Mouse (Mus musculus) embryo, embryonic 9.5 days (tissue): ENCODE measurements at regions not wholly inside any gene's neighbourhood (a gene's known extent, or its start where the extent isn't known, plus 50 kb on each side); places are given as distances from the start of the nearest gene placed in this dataset.
A peak's percentile ranks its signal among the peaks of the same experiment; 100 is the strongest.

ENCODE experiments used
- DNase-seq: peaks from one replicate; pipeline ENCODE4 v3.0.0-alpha.2; 2017; ENCODE audit errors: extremely low spot score

- DNase-seq: no peak
These were observed 61.6 kb downstream of the Spesp1 start for GRCm38 (mm10) chr9:62220451-62220850.

DNA sequence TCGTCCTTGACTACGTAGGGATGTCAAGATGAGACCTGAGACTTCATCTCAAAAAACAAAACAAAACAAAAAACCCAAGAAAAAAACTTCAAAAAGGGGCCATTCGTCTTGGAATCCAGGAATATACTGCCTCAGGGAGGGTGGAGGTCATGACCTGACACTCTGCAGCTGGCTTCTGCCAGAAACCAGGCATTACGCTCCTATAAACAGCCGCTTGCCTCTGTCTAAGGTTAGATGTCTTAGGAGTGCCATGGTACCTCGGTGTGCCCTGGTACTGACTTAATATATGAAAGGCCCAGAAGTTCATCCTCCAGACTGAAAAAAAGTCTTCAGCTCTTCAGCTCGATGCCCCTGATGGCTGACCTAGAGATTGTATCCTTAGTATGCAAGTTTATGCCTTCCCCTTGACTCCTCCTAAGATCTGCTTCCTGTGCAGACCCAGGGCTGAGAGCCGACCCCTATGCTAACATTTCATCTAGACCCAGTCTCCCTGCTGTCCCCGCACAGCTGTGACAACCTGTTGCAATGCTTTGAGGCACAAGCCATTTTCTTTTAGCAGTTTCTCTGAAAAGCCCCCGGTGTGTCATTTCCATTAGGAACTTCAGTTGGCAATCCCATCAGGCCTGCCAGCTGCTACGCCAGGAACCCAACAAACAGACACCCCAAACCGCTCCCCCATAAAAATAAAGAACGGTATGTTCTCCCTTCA lies 66.7 kb downstream of the Spesp1 start:
- peak; percentile 30 for DNase-seq

- no peak for DNase-seq
These were observed 67.5 kb downstream of the Spesp1 start for GRCm38 (mm10) chr9:62214546-62214945.

GRCm38 (mm10) chr9:62212615-62213014 lies 69.4 kb downstream of the Spesp1 start:
- DNase-seq: no peak

- no peak for DNase-seq
These were observed 71.2 kb downstream of the Spesp1 start for GRCm38 (mm10) chr9:62210815-62211214.

DNA sequence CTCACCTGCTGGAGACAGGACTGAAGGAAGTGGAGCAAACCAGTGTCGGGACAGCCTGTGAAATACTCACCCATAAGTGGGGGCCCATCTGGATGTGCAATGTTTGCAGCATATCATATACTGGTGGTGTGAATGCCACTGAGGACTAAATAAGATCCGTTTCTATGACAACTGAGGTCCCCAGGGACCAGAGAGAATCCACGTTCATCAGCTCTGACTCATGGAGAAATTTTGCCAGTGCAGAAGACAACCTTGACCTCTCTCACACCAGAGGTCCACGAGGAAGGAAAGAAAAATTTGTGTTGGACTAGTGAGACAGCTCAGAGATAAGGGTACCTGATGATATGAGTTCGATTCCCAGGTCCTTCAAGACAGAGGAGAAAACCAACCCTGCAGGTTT lies 73.6 kb downstream of the Spesp1 start:
- no peak for DNase-seq

DNA sequence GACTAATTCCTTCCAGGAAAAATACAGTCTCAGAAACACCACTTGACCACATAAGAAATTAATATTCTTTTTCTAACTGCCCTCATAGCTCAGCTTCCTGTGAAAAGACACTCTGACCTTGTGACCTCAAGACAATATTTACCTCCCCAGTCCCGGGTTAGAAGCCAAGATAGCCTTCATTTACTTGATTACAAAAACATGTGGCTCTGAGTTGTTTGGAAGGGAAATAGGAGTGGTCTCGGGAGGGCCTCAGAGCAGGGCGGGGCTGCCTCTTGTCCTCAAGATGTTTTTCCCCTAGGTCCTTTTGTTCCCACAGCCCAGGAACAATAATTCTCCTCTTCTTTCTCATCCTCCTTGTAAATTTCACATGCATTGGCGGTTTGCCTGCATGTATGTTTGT lies 76.7 kb downstream of the Spesp1 start:
- DNase-seq: peak; percentile 36

DNA sequence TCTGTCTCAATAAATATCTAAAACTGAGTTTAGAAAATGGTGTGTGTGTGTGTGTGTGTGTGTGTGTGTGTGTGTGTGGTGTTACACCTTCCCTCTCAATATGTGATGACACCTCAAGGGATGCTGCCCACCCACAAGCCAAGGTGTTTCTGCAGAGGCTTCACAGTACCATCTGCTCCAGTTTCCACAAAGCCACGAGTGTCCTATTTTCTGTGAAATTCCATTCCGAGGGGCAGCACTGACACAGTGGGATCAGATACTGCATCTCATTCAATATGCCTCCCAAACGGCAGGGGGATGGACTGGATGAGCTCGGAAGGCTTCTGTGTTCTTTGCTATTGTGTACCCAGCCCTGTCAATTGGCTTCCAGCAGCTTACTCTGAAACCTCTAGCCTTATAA lies 78.5 kb downstream of the Spesp1 start:
- DNase-seq: no peak

DNA sequence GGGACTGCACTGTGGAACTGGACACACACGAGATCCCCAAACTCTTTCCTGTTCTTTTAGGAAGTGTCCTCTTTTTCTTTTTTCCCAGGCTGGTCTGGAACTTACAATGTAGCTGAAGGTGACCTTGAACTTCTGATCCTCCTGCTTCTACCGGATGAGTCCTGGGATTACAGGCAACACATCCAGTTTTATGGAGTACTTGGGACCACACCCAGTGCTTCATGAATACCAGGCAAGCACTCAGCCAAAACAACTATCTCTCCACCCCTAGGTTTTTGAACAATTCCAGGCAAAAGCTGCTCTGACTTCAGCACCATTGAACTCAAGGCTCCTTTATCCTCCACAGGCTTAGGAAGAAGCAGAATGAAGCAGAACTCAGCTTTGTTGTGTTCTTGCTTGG lies 79.7 kb downstream of the Spesp1 start:
- no peak for DNase-seq

DNA sequence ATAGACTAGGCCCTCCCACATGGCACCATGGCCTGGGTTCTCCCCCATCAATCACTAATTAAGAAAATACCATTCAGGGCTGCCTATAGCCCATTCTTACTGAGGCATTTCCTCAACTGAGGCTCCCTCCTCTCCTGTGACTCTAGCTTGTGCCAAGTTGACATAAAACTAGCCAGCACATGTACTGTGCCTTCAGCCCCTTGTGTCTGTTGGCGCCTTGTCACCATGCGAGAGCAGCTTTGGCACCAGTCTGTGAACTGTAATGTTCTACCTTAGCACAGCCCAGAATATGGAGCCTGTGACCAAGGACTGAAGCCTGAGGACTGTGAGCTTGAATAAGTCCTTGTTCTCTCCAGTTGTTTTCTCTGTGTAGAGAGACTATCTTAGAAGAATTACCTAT lies 75.0 kb upstream of the Glce start:
- DNase-seq: no peak

GRCm38 (mm10) chr9:62192424-62192892 lies 70.0 kb upstream of the Glce start:
- DNase-seq: no peak

GRCm38 (mm10) chr9:62190474-62190873 lies 68.0 kb upstream of the Glce start:
- DNase-seq: no peak

DNA sequence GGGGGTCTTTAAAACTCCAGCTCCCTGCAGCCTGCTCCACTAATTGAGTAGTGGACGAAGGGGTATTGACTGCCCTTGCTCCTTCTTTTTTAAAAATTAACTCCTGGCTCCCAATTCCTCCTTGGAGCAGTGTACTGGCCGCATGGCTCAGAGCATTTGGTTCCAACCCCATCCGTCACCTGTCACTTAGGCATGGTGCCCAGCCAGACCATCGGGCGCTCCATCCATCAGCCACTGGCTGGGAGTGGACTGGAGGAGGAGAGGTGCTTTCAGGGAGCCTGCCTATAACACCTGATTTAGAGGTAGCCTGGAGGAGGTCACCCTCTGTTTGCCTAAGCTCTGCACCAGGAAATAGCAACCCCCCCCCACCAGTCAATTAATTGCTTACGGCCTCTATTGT lies 66.4 kb upstream of the Glce start:
- no peak for DNase-seq

GRCm38 (mm10) chr9:62188379-62188778 lies 65.9 kb upstream of the Glce start:
- no peak for DNase-seq

GRCm38 (mm10) chr9:62186886-62187285 lies 64.4 kb upstream of the Glce start:
- no peak for DNase-seq

- DNase-seq: no peak
These were observed 63.2 kb upstream of the Glce start for GRCm38 (mm10) chr9:62185516-62186280.

DNA sequence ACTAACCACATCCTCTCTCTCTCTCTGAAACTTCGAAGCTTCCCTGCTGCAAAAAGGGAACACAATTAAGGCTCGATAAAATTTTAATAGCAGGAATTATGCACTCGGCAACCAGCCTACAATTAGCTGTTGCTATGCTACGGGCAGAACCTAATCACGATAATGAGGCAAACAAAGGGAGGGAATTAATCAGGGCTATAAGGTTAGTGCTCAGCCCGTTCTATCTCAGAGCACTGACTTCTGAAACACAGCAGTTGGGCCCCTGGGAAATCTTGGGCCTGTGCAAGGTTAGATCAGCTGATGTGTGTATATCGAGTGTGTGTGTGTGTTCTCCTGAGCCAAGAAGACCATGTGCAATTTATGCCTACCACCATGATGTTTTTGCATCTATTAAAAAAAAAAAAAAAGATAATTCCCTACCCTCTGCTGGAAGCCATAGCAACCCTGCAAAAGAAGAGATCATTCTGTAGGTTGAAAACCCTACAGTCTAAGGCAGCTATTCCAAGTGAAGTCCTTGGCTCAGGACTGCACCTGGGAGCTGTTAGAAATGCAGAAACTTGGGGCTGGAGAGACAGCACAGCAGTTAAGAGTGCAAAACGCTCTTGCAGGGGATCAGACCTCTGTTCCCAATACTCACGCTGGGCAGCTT lies 58.9 kb upstream of the Glce start:
- DNase-seq: no peak

GRCm38 (mm10) chr9:62180456-62181181 lies 58.2 kb upstream of the Glce start:
- DNase-seq: no peak

DNA sequence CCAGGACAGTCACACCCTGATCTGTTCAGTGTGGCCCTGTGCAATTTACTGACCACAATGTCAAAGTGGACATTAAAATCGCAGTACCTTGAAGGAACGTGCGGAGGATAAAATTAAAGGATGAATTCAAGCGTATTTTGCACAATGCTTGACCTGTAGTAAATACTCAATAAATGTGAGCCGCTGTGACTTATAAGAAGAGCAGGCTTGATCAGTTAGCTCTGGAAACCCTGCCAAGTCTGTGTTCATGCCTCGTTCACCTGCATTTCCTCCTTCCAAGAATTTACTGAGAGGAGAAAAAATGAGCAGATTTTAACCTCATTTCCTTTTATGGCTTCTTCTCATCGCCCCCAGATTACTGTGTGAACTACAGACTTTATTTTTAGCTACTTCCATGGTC lies 52.2 kb upstream of the Glce start:
- DNase-seq: no peak
